Mouse (Mus musculus): Measurements from ENCODE around the gene Sdk1.

The Sdk1 gene

GRCm38 (mm10) chr5:141324910-141325309 is 83.6 kb downstream of the Sdk1 start:
- DNase-seq (ENCODE audit: low read depth, low spot score), result no peak

- no peak for DNase-seq (ENCODE audit: low read depth, low spot score)
Measured at GRCm38 (mm10) chr5:141344376-141344775, 103.1 kb downstream of the Sdk1 start.

GRCm38 (mm10) chr5:141345476-141345875 is 104.2 kb downstream of the Sdk1 start:
- DNase-seq (ENCODE audit: low read depth, low spot score), result no peak

- DNase-seq (ENCODE audit: low read depth, low spot score), result no peak
Measured at GRCm38 (mm10) chr5:141362676-141363075, 121.4 kb downstream of the Sdk1 start.

GRCm38 (mm10) chr5:141363956-141364355 is 122.7 kb downstream of the Sdk1 start:
- no peak for DNase-seq (ENCODE audit: low read depth, low spot score)

GRCm38 (mm10) chr5:141368567-141368966 is 127.3 kb downstream of the Sdk1 start:
- DNase-seq (ENCODE audit: low read depth, low spot score), result no peak

GRCm38 (mm10) chr5:141374797-141375196 is 133.5 kb downstream of the Sdk1 start:
- no peak for DNase-seq (ENCODE audit: low read depth, low spot score)

- DNase-seq (ENCODE audit: low read depth, low spot score), result no peak
Measured at GRCm38 (mm10) chr5:141379836-141380773, 138.8 kb downstream of the Sdk1 start.

GRCm38 (mm10) chr5:141380774-141381156 is 139.5 kb downstream of the Sdk1 start:
- no peak for DNase-seq (ENCODE audit: low read depth, low spot score)

- DNase-seq (ENCODE audit: low read depth, low spot score), result no peak
Measured at GRCm38 (mm10) chr5:141381581-141381980, 140.3 kb downstream of the Sdk1 start.

- DNase-seq (ENCODE audit: low read depth, low spot score), result no peak
Measured at GRCm38 (mm10) chr5:141382246-141382835, 141.1 kb downstream of the Sdk1 start.

- DNase-seq (ENCODE audit: low read depth, low spot score), result no peak
Measured at GRCm38 (mm10) chr5:141388451-141388850, 147.2 kb downstream of the Sdk1 start.

GRCm38 (mm10) chr5:141390541-141390940 is 149.3 kb downstream of the Sdk1 start:
- DNase-seq (ENCODE audit: low read depth, low spot score), result no peak

- DNase-seq (ENCODE audit: low read depth, low spot score), result no peak
Measured at GRCm38 (mm10) chr5:141391153-141391552, 149.9 kb downstream of the Sdk1 start.

GRCm38 (mm10) chr5:141393846-141394245 is 152.6 kb downstream of the Sdk1 start:
- DNase-seq (ENCODE audit: low read depth, low spot score), result no peak

GRCm38 (mm10) chr5:141394586-141394985 is 153.3 kb downstream of the Sdk1 start:
- DNase-seq (ENCODE audit: low read depth, low spot score), result no peak

GRCm38 (mm10) chr5:141403741-141404140 is 162.5 kb downstream of the Sdk1 start:
- DNase-seq (ENCODE audit: low read depth, low spot score), result no peak

- DNase-seq (ENCODE audit: low read depth, low spot score), result no peak
Measured at GRCm38 (mm10) chr5:141404651-141405050, 163.4 kb downstream of the Sdk1 start.

- no peak for DNase-seq (ENCODE audit: low read depth, low spot score)
Measured at GRCm38 (mm10) chr5:141406926-141407325, 165.6 kb downstream of the Sdk1 start.

GRCm38 (mm10) chr5:141413013-141413412 is 171.7 kb downstream of the Sdk1 start:
- no peak for DNase-seq (ENCODE audit: low read depth, low spot score)

GRCm38 (mm10) chr5:141415644-141416243 is 174.5 kb downstream of the Sdk1 start:
- no peak for DNase-seq (ENCODE audit: low read depth, low spot score)

- no peak for DNase-seq (ENCODE audit: low read depth, low spot score)
Measured at GRCm38 (mm10) chr5:141428132-141428531, 186.8 kb downstream of the Sdk1 start.

- DNase-seq (ENCODE audit: low read depth, low spot score), result no peak
Measured at GRCm38 (mm10) chr5:141433286-141433685, 192.0 kb downstream of the Sdk1 start.
